Mouse (Mus musculus): ENCODE measurements around the gene Gm21748. TPM values are rescaled to one million over a fixed set of nuclear protein-coding genes. Genes with fewer than 3 reads are reported as not detected.
"Not testable (repeated sequence)": the region's sequence is repeated elsewhere in the genome, so short reads cannot be mapped to it uniquely, and the experiment has no call there.

Gm21748 gene
- not detected for total RNA-seq (2021)
- long read RNA-seq, experiment 1: 0 reads
- long read RNA-seq, experiment 2: 0 reads

- DNase-seq (ENCODE audit: low spot score in 2 of 2): not testable (repeated sequence)
Measured at GRCm38 (mm10) chrY:90839077-90839476, at the start of gene Gm21748. Gene Gm21748, minus strand, starts transcription at chrY:90839177.

Other genes with a start within 250 kb of the Gm21748 start
- gene Gm21860, start 84.4 kb downstream of the Gm21748 start, total RNA-seq (2021): not detected
- not detected for gene Gm47283, start 54.4 kb downstream of the Gm21748 start, total RNA-seq (2021)

Data from layer of hippocampus, postnatal 14 days (tissue).